Comparison of ENCODE assay signal across 20 mouse cellular contexts in the genomic region with DNA sequence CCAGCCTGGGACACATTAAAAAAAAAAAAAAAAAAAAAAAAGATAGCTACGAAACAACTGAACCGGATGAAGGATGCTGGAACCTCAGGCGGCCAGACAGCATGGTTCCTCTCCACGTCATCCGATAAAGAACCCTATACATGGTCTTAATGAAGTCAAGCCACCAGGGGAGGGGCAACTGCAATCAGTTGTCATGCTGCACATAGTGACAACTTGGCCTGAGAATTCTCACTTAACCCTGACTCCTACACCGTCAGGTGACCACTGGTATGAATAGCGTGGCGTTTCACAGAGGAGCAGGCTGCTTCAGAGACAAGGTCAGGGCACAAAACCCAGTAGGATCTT. TPM values are rescaled to one million over a fixed set of nuclear protein-coding genes. Genes with fewer than 3 reads are reported as not detected.
DNase-seq lines count a peak whose midpoint lies in the region; ATAC-seq and TF ChIP-seq lines count a peak whose summit lies in the region.
"Had no signal": no experiment of that assay in that cellular context is flagged by ENCODE, and none has a peak within 500 bp of the region (broad histone marks: within the 10 kb centered on the region; RNA-seq: fewer than 3 reads in every experiment).

No protein-coding gene starts in this region.

- peak overlapping the region in 1 of 3 experiments; percentile 16 for H3K4me3 ChIP-seq in CH12.LX (replicated peaks in 1 of 3; ENCODE audit: low read depth in 2 of 3, low read length in 2 of 3, poor library complexity in 1 of 3)
- H3K4me3 ChIP-seq in bone marrow macrophage, adult 2 months (ENCODE audit: insufficient read depth, low read length): no peak overlapping the region
- no peak overlapping the region for H3K4me3 ChIP-seq in hindbrain, postnatal 0 days (ENCODE audit: low read length)

- peaks cover 80 to 90% of the 10 kb centered on the region in 2 experiments for H3K4me1 ChIP-seq in CH12.LX (ENCODE audit: control insufficient read depth in 1 of 2, insufficient read depth in 2 of 2)
- peaks cover 27% of the 10 kb centered on the region for H3K4me1 ChIP-seq in bone marrow macrophage, adult 2 months (ENCODE audit: control insufficient read depth, insufficient read depth, low read length)
- H3K4me1 ChIP-seq in hindbrain, postnatal 0 days (ENCODE audit: insufficient read depth, low read length): peaks cover 10% of the 10 kb centered on the region; the same call in 1 of the 2 replicates

- intact Hi-C loops in left cerebral cortex, postnatal 14 days (cut with DNase I): no loop called here

- peak; percentile 80 for DNase-seq in CH12.LX (ENCODE audit: extremely low read depth)
- peak; percentile 43 for DNase-seq in induced T-regulatory cell, adult 2 months (ENCODE audit: low read depth)
- DNase-seq in hindbrain, postnatal 0 days (ENCODE audit: low spot score): no peak
- no peak for DNase-seq in adrenal gland, postnatal 10 days
- DNase-seq in left cerebral cortex, postnatal 14 days (ENCODE audit: low spot score in 2 of 2): no peak
- DNase-seq: adrenal gland, adult 2 months; adrenal gland, adult 8-10 months; adrenal gland, postnatal 14 days; adrenal gland, postnatal 25 days; adrenal gland, postnatal 36 days; B cell, adult 2 months; cerebellum, adult 11 months; cerebellum, adult 11-12 months; cerebellum, adult 18-20 months; cerebellum, adult 2 months; cerebellum, adult 8-10 months; cerebellum, adult 9-10 months had no signal

- dilution Hi-C loops in CH12.LX (cut with MboI; ENCODE audit: extremely low pct_ligation_motif_present, extremely low pct_unique_long_range_greater_than_20kb, low sequenced_read_pairs): no loop called here

- H3K27me3 ChIP-seq in CH12.LX (replicated peaks): no peaks in the 10 kb centered on the region
- no peaks in the 10 kb centered on the region for H3K27me3 ChIP-seq in hindbrain, postnatal 0 days (ENCODE audit: insufficient read depth, low read length)
- H3K27me3 ChIP-seq: Patski had no signal

- peak overlapping the region; percentile 99 for H3K27ac ChIP-seq in CH12.LX (ENCODE audit: insufficient read depth, low read depth)
- H3K27ac ChIP-seq in bone marrow macrophage, adult 2 months (ENCODE audit: insufficient read depth, low read depth, low read length): peak overlapping the region; percentile 54
- no peak overlapping the region for H3K27ac ChIP-seq in hindbrain, postnatal 0 days

- no peak for TF ChIP-seq EP300 in CH12.LX (IDR thresholded peaks at IDR 0.05; ENCODE audit: low read length)

- peak overlapping the region; percentile 30; the same call in 1 of the 2 replicates for H3K9ac ChIP-seq in CH12.LX (ENCODE audit: insufficient read depth, low read depth)
- no peak overlapping the region for H3K9ac ChIP-seq in hindbrain, postnatal 0 days (replicated peaks; ENCODE audit: low read length)

- H3K36me3 ChIP-seq in CH12.LX (replicated peaks in 1 of 2; ENCODE audit: control insufficient read depth in 1 of 2, insufficient read depth in 1 of 2, low read length in 1 of 2): peaks cover 72 to 81% of the 10 kb centered on the region in 2 experiments
- 0 out of 2 replicates have a peak, but pooled peaks cover 4% of the 10 kb centered on the region for H3K36me3 ChIP-seq in hindbrain, postnatal 0 days (ENCODE audit: insufficient read depth, low read length)

- TF ChIP-seq POLR2A in CH12.LX (IDR thresholded peaks at IDR 0.05; ENCODE audit: low read depth, low read length): no peak
- no peak for TF ChIP-seq POLR2A in bone marrow macrophage, adult 2 months (IDR thresholded peaks at IDR 0.05; ENCODE audit: borderline replicate concordance, low read depth, low read length)

- no peak for TF ChIP-seq RAD21 in CH12.LX (IDR thresholded peaks at IDR 0.05; ENCODE audit: low read depth, low read length)

- H3K9me3 ChIP-seq in CH12.LX (replicated peaks; ENCODE audit: low read length): peaks cover 5% of the 10 kb centered on the region
- no peaks in the 10 kb centered on the region for H3K9me3 ChIP-seq in hindbrain, postnatal 0 days (ENCODE audit: low read length)
- H3K9me3 ChIP-seq: G1E had no signal

- WGBS in hindbrain, postnatal 0 days: 84% methylated on average over 8 of the region's 8 CpGs

- H3K4me2 ChIP-seq in CH12.LX (ENCODE audit: insufficient read depth, low read depth, poor library complexity, severe bottlenecking): no peak overlapping the region
- no peak overlapping the region for H3K4me2 ChIP-seq in hindbrain, postnatal 0 days (ENCODE audit: low read depth, low read length)

- ATAC-seq in hindbrain, postnatal 0 days: no peak
- ATAC-seq: Patski had no signal

- H3K79me2 ChIP-seq in CH12.LX (replicated peaks; ENCODE audit: control insufficient read depth, extremely low read depth, insufficient read depth, poor library complexity, severe bottlenecking): peaks cover 52% of the 10 kb centered on the region

- in situ Hi-C loops in CH12.LX (cut with MboI; ENCODE audit: low pct_ligation_motif_present, low pct_unique_long_range_greater_than_20kb, low sequenced_read_pairs): no loop called here

- TF ChIP-seq CTCF in CH12.LX (conservative IDR thresholded peaks at IDR 0.05 in 1 of 2, IDR thresholded peaks at IDR 0.05 in 1 of 2; ENCODE audit: low read depth in 2 of 2, low read length in 2 of 2): no peak
- TF ChIP-seq CTCF in bone marrow macrophage, adult 2 months (IDR thresholded peaks at IDR 0.05; ENCODE audit: low read depth, low read length): no peak
- no peak for TF ChIP-seq CTCF in hindbrain, postnatal 0 days (IDR thresholded peaks at IDR 0.05; ENCODE audit: low read depth)

TF ChIP-seq in CH12.LX, 34 proteins besides CTCF, POLR2A, EP300 and RAD21:
- TF ChIP-seq UBTF (IDR thresholded peaks at IDR 0.05; ENCODE audit: low read depth, low read length): no peak
- no peak for TF ChIP-seq ZKSCAN1 (IDR thresholded peaks at IDR 0.05; ENCODE audit: borderline replicate concordance, low read depth, low read length)
- peak; percentile 6; the same call in 1 of the 2 replicates for TF ChIP-seq MXI1 (IDR thresholded peaks at IDR 0.05; ENCODE audit: low read depth, low read length)
- 0 out of 2 replicates have a peak, but pooled peaks have one; percentile 5 for TF ChIP-seq ELF1 (IDR thresholded peaks at IDR 0.05; ENCODE audit: low read depth, low read length)
- no peak for TF ChIP-seq HCFC1 (IDR thresholded peaks at IDR 0.05; ENCODE audit: low read depth, low read length)
- TF ChIP-seq MAFK (IDR thresholded peaks at IDR 0.05; ENCODE audit: insufficient replicate concordance, low read length): no peak
- 0 out of 2 replicates have a peak, but pooled peaks have one; percentile 2 for TF ChIP-seq TCF12 (IDR thresholded peaks at IDR 0.05; ENCODE audit: low read depth, low read length)
- peak; percentile 89 for TF ChIP-seq ZNF384 (IDR thresholded peaks at IDR 0.05; ENCODE audit: low read depth, low read length)
- TF ChIP-seq GABPA (IDR thresholded peaks at IDR 0.05; ENCODE audit: insufficient replicate concordance, low read depth, low read length): no peak
- TF ChIP-seq POLR2AphosphoS2 (IDR thresholded peaks at IDR 0.05; ENCODE audit: low read depth, low read length): 0 out of 2 replicates have a peak, but pooled peaks have one; percentile 2
- no peak for TF ChIP-seq NRF1 (IDR thresholded peaks at IDR 0.05; ENCODE audit: low read depth, low read length)
- TF ChIP-seq MEF2A (IDR thresholded peaks at IDR 0.05; ENCODE audit: borderline replicate concordance, low read depth, low read length): no peak; the same call in 1 of the 2 replicates
- peak; percentile 51; the same call in 1 of the 2 replicates for TF ChIP-seq BHLHE40 (IDR thresholded peaks at IDR 0.05; ENCODE audit: low read depth, low read length)
- no peak for TF ChIP-seq JUND (conservative IDR thresholded peaks at IDR 0.05; ENCODE audit: low read depth, low read length)
- peak; percentile 26; the same call in 1 of the 2 replicates for TF ChIP-seq USF1 (IDR thresholded peaks at IDR 0.05; ENCODE audit: low read depth, low read length)
- TF ChIP-seq ETS1 (conservative IDR thresholded peaks at IDR 0.05; ENCODE audit: low read depth, low read length): peak; percentile 53

RNA-seq across cellular contexts. Expression of gene Jade2, which starts 23.4 kb away (rescaled TPM):
- 51.4 and 58.2 TPM in 2 replicates for total RNA-seq in CH12.LX (2012; rRNA removed)
- total RNA-seq in CH12.LX (2014; rRNA removed): 21.9 and 25.6 TPM in 2 replicates
- polyA plus RNA-seq in CH12.LX (2012; ENCODE audit: insufficient read length, low read depth): 50.3 and 60.1 TPM in 2 replicates
- polyA plus RNA-seq in bone marrow macrophage, adult 2 months (2012; ENCODE audit: insufficient read depth, insufficient read length, missing spikeins): 13.4 and 14.6 TPM in 2 replicates
- 3.1 and 4.3 TPM in 2 replicates for total RNA-seq in hindbrain, postnatal 0 days (2014; rRNA removed)
- polyA plus RNA-seq in hindbrain, postnatal 0 days (2015; fragmentation: Nextera tagmentation; extraction: Ambion mirVana): 1.1 and 1.2 TPM in 2 replicates
- total RNA-seq in adrenal gland, postnatal 10 days (2021): 10 to 100 TPM; 10.7 to 11.4 TPM
- total RNA-seq in left cerebral cortex, postnatal 14 days (2021): 10 to 100 TPM; 12.3 to 13.4 TPM

Comparison
In these comparisons a context has a peak if more than half of its experiments do, and no peak if none do; other contexts are left out.
1. DNase-seq: peak in CH12.LX (single experiment) and induced T-regulatory cell, adult 2 months (single experiment); none in hindbrain, postnatal 0 days (single experiment), adrenal gland, postnatal 10 days (single experiment) and left cerebral cortex, postnatal 14 days (0 of 2).